Comparison of ENCODE assay signal across 11 mouse cellular contexts in the genomic region with DNA sequence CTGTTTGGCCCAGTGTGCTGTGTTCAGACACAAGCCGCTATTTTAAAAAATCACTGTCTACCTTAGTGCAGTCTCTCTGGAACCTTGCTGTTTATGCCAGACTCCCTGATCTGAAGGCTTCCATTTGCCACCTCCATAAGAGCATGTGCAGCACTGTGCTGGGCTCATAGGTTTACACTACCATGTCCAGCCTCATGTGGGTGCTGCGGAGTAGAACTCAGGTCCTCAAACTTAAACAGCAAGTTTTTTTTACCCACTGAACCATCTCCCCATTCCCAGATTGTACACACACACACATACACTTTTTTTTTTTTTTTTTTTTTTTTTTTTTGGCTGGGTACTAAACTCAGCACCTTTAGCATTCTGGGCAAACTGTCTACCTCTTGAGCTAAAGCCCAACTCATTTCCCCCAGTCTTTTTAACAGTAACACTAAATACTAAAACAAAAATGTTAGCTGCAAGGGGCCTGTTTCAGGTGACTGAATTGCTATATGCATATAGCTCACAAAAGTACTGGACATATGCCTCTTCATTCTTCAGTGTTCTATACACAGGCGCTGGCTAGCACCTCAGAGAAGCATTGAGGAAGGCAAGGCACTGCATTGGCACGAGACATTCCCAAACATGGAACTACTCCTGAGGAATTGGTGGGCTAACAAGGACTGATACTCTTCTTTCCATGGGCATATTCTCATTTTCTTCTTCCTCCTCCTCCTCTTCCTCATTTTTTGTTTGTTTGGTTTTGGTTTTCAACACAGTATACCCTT. TPM values are rescaled to one million over a fixed set of nuclear protein-coding genes. Genes with fewer than 3 reads are reported as not detected.
DNase-seq lines count a peak whose midpoint lies in the region; ATAC-seq lines count a peak whose summit lies in the region.
"Had no signal": no experiment of that assay in that cellular context is flagged by ENCODE, and none has a peak within 500 bp of the region (broad histone marks: within the 10 kb centered on the region; RNA-seq: fewer than 3 reads in every experiment).

No protein-coding gene starts in this region.

- peaks cover 2% of the 10 kb centered on the region; the same call in 1 of the 2 replicates for H3K4me1 ChIP-seq in forebrain, embryonic 12.5 days
- H3K4me1 ChIP-seq in forebrain, embryonic 13.5 days, result no peaks in the 10 kb centered on the region

- no peaks in the 10 kb centered on the region for H3K36me3 ChIP-seq in forebrain, embryonic 12.5 days (replicated peaks)
- no peaks in the 10 kb centered on the region for H3K36me3 ChIP-seq in forebrain, embryonic 13.5 days (ENCODE audit: poor library complexity, severe bottlenecking)
- H3K36me3 ChIP-seq in splenic B cell, adult 2 months (ENCODE audit: control insufficient read depth, insufficient read depth, low read length, poor library complexity, severe bottlenecking), result no peaks in the 10 kb centered on the region

- H3K9me3 ChIP-seq in forebrain, embryonic 12.5 days, result no peaks in the 10 kb centered on the region
- no peaks in the 10 kb centered on the region for H3K9me3 ChIP-seq in forebrain, embryonic 13.5 days (replicated peaks)
- H3K9me3 ChIP-seq: megakaryocyte, embryonic 14.5 days had no signal

- ATAC-seq in forebrain, embryonic 12.5 days (ENCODE audit: low FRiP score), result peak; percentile 30; the same call in 1 of the 2 replicates
- ATAC-seq in forebrain, embryonic 13.5 days, result no peak
- ATAC-seq: Patski had no signal

- no peak overlapping the region for H3K27ac ChIP-seq in forebrain, embryonic 12.5 days
- H3K27ac ChIP-seq in forebrain, embryonic 13.5 days, result no peak overlapping the region

- DNase-seq in thymus, postnatal 0 days (ENCODE audit: low spot score), result peak; percentile 46
- no peak for DNase-seq in thymus, postnatal 10 days (ENCODE audit: low spot score in 2 of 2)
- peak; percentile 24 for DNase-seq in kidney, postnatal 10 days
- DNase-seq in splenic B cell, adult 2 months (ENCODE audit: low read depth, low spot score), result peak; percentile 61
- DNase-seq in yolk sac, embryonic 10.5 days (ENCODE audit: low spot score), result no peak
- DNase-seq in cerebellum, postnatal 14 days, result no peak

- H3K9ac ChIP-seq in forebrain, embryonic 12.5 days, result no peak overlapping the region
- no peak overlapping the region for H3K9ac ChIP-seq in forebrain, embryonic 13.5 days

- H3K27me3 ChIP-seq in forebrain, embryonic 12.5 days, result peaks cover 18% of the 10 kb centered on the region
- peaks cover 17% of the 10 kb centered on the region; the same call in 1 of the 2 replicates for H3K27me3 ChIP-seq in forebrain, embryonic 13.5 days
- no peaks in the 10 kb centered on the region for H3K27me3 ChIP-seq in splenic B cell, adult 2 months (ENCODE audit: control insufficient read depth, insufficient read depth, low read length, poor library complexity, severe bottlenecking)

- H3K4me3 ChIP-seq in forebrain, embryonic 12.5 days (replicated peaks), result no peak overlapping the region
- H3K4me3 ChIP-seq in forebrain, embryonic 13.5 days, result no peak overlapping the region

- H3K4me2 ChIP-seq in forebrain, embryonic 12.5 days, result no peak overlapping the region
- no peak overlapping the region for H3K4me2 ChIP-seq in forebrain, embryonic 13.5 days

- WGBS in forebrain, embryonic 12.5 days, result 77% methylated on average over 4 of the region's 4 CpGs
- 79% methylated on average over 4 of the region's 4 CpGs for WGBS in forebrain, embryonic 13.5 days

RNA-seq across cellular contexts. Expression of gene Actrt3, which starts 5.8 kb away (rescaled TPM):
- polyA plus RNA-seq in forebrain, embryonic 12.5 days (2016; fragmentation: Nextera tagmentation; extraction: Ambion mirVana), result not detected in 2 replicates
- polyA plus RNA-seq in forebrain, embryonic 13.5 days (2015; fragmentation: Nextera tagmentation; extraction: Ambion mirVana), result 0.08 and 0.14 TPM in 2 replicates
- polyA plus RNA-seq in thymus, postnatal 0 days (2015; fragmentation: Nextera tagmentation; extraction: Ambion mirVana), result not detected in 2 replicates
- polyA plus RNA-seq: gonadal fat pad, adult 2 months had no signal

RNA-seq across cellular contexts. Expression of gene Mynn, which starts 8.0 kb away (rescaled TPM):
- 35.1 and 38.1 TPM in 2 replicates for polyA plus RNA-seq in forebrain, embryonic 12.5 days (2016; fragmentation: Nextera tagmentation; extraction: Ambion mirVana)
- polyA plus RNA-seq in forebrain, embryonic 13.5 days (2015; fragmentation: Nextera tagmentation; extraction: Ambion mirVana), result 34.1 and 38.4 TPM in 2 replicates
- 28.3 TPM in 2 replicates for polyA plus RNA-seq in thymus, postnatal 0 days (2015; fragmentation: Nextera tagmentation; extraction: Ambion mirVana)

RNA-seq across cellular contexts. Expression of gene Mecom, which starts 46.1 kb away (rescaled TPM):
- polyA plus RNA-seq in forebrain, embryonic 12.5 days (2016; fragmentation: Nextera tagmentation; extraction: Ambion mirVana), result 12.1 and 12.2 TPM in 2 replicates
- 3.7 and 5.0 TPM in 2 replicates for polyA plus RNA-seq in forebrain, embryonic 13.5 days (2015; fragmentation: Nextera tagmentation; extraction: Ambion mirVana)
- 1.1 and 1.2 TPM in 2 replicates for polyA plus RNA-seq in thymus, postnatal 0 days (2015; fragmentation: Nextera tagmentation; extraction: Ambion mirVana)

RNA-seq across cellular contexts. Expression of gene Lrriq4, which starts 50.4 kb away (rescaled TPM):
- not detected in 2 replicates for polyA plus RNA-seq in forebrain, embryonic 12.5 days (2016; fragmentation: Nextera tagmentation; extraction: Ambion mirVana)
- not detected in 2 replicates for polyA plus RNA-seq in forebrain, embryonic 13.5 days (2015; fragmentation: Nextera tagmentation; extraction: Ambion mirVana)
- 0.09 and 0.12 TPM in 2 replicates for polyA plus RNA-seq in thymus, postnatal 0 days (2015; fragmentation: Nextera tagmentation; extraction: Ambion mirVana)
- polyA plus RNA-seq: Patski had no signal

RNA-seq across cellular contexts. Expression of gene Lrrc34, which starts 53.8 kb away (rescaled TPM):
- polyA plus RNA-seq in forebrain, embryonic 12.5 days (2016; fragmentation: Nextera tagmentation; extraction: Ambion mirVana), result 1.5 and 1.9 TPM in 2 replicates
- polyA plus RNA-seq in forebrain, embryonic 13.5 days (2015; fragmentation: Nextera tagmentation; extraction: Ambion mirVana), result 1.0 and 1.5 TPM in 2 replicates
- polyA plus RNA-seq in thymus, postnatal 0 days (2015; fragmentation: Nextera tagmentation; extraction: Ambion mirVana), result 0.45 and 0.74 TPM in 2 replicates

Comparison
In these comparisons a context has a peak if more than half of its experiments do, and no peak if none do; other contexts are left out.
1. DNase-seq: peak in thymus, postnatal 0 days (single experiment), kidney, postnatal 10 days (single experiment) and splenic B cell, adult 2 months (single experiment); none in thymus, postnatal 10 days (0 of 2), yolk sac, embryonic 10.5 days (single experiment) and cerebellum, postnatal 14 days (0 of 2).